Mouse (Mus musculus): ENCODE results near the gene Pip4k2a.

GRCm38 (mm10) chr2:18979046-18979445, 18.9 kb downstream of the Pip4k2a start:
- TF ChIP-seq POLR2A (IDR thresholded peaks at IDR 0.05; ENCODE audit: low read depth, low read length) (no peak), CTCF (IDR thresholded peaks at IDR 0.05; ENCODE audit: extremely low read depth, insufficient read depth, insufficient read length, insufficient replicate concordance) (no peak)
